In genomic region chr11:78114676-78115366, GRCm38 (mm10) we compare ENCODE assay signal across 8 mouse cellular contexts. TPM values are rescaled to one million over a fixed set of nuclear protein-coding genes. Genes with fewer than 3 reads are reported as not detected.
A peak's percentile ranks its signal among the peaks of the same experiment; 100 is the strongest.
DNase-seq lines count a peak whose midpoint lies in the region; ATAC-seq and TF ChIP-seq lines count a peak whose summit lies in the region.

No protein-coding gene starts in this region.

- H3K9ac ChIP-seq in lung, embryonic 14.5 days, result peak overlapping the region; percentile 73
- peak overlapping the region; percentile 69 for H3K9ac ChIP-seq in embryonic facial prominence, embryonic 12.5 days
- H3K9ac ChIP-seq in limb, embryonic 12.5 days (replicated peaks), result peak overlapping the region; percentile 84

- DNase-seq in lung, embryonic 14.5 days, result no peak
- no peak for DNase-seq in lung, postnatal 10 days
- DNase-seq in left cerebral cortex, adult 8-10 months (ENCODE audit: low spot score in 2 of 2), result no peak
- DNase-seq in thymus, adult 18-20 months, result no peak

- no peaks in the 10 kb centered on the region for H3K27me3 ChIP-seq in lung, embryonic 14.5 days (ENCODE audit: insufficient read depth, low read length)
- H3K27me3 ChIP-seq in embryonic facial prominence, embryonic 12.5 days, result no peaks in the 10 kb centered on the region
- H3K27me3 ChIP-seq in limb, embryonic 12.5 days, result no peaks in the 10 kb centered on the region

- H3K9me3 ChIP-seq in lung, embryonic 14.5 days (ENCODE audit: low read depth, low read length), result no peaks in the 10 kb centered on the region
- H3K9me3 ChIP-seq in embryonic facial prominence, embryonic 12.5 days, result no peaks in the 10 kb centered on the region
- no peaks in the 10 kb centered on the region for H3K9me3 ChIP-seq in limb, embryonic 12.5 days

- H3K36me3 ChIP-seq in lung, embryonic 14.5 days (ENCODE audit: insufficient read depth), result no peaks in the 10 kb centered on the region
- no peaks in the 10 kb centered on the region for H3K36me3 ChIP-seq in embryonic facial prominence, embryonic 12.5 days
- no peaks in the 10 kb centered on the region for H3K36me3 ChIP-seq in limb, embryonic 12.5 days

- peak overlapping the region; percentile 82 for H3K27ac ChIP-seq in lung, embryonic 14.5 days (ENCODE audit: low read depth)
- H3K27ac ChIP-seq in embryonic facial prominence, embryonic 12.5 days, result peak overlapping the region; percentile 87
- peak overlapping the region; percentile 88 for H3K27ac ChIP-seq in limb, embryonic 12.5 days
- H3K27ac ChIP-seq in olfactory bulb, adult 2 months (ENCODE audit: insufficient read depth, low read depth, low read length), result peak overlapping the region; percentile 87

- peaks cover 2% of the 10 kb centered on the region; the same call in 1 of the 2 replicates for H3K4me1 ChIP-seq in lung, embryonic 14.5 days (ENCODE audit: insufficient read depth)
- H3K4me1 ChIP-seq in embryonic facial prominence, embryonic 12.5 days, result peaks cover 18% of the 10 kb centered on the region
- peaks cover 19% of the 10 kb centered on the region for H3K4me1 ChIP-seq in limb, embryonic 12.5 days (replicated peaks)
- peaks cover 10% of the 10 kb centered on the region for H3K4me1 ChIP-seq in olfactory bulb, adult 2 months (ENCODE audit: control insufficient read depth, insufficient read depth, low read length)

- H3K4me3 ChIP-seq in lung, embryonic 14.5 days (ENCODE audit: low read depth, low read length), result peak overlapping the region; percentile 69
- peak overlapping the region; percentile 75 for H3K4me3 ChIP-seq in embryonic facial prominence, embryonic 12.5 days
- peak overlapping the region; percentile 75 for H3K4me3 ChIP-seq in limb, embryonic 12.5 days (replicated peaks)
- H3K4me3 ChIP-seq in olfactory bulb, adult 2 months (ENCODE audit: insufficient read depth, low read depth, low read length), result peak overlapping the region; percentile 97

- 5% methylated on average over 19 of the region's 19 CpGs for WGBS in lung, embryonic 14.5 days
- 7% methylated on average over 19 of the region's 19 CpGs for WGBS in embryonic facial prominence, embryonic 12.5 days
- WGBS in limb, embryonic 12.5 days, result 10% methylated on average over 19 of the region's 19 CpGs
- 11% methylated on average over 19 of the region's 19 CpGs for WGBS in olfactory bulb, adult 2 months

- no peak for ATAC-seq in lung, embryonic 14.5 days (ENCODE audit: insufficient read depth)
- no peak for ATAC-seq in embryonic facial prominence, embryonic 12.5 days (ENCODE audit: insufficient number of reproducible peaks, insufficient read depth, low FRiP score, low TSS enrichment)
- no peak for ATAC-seq in limb, embryonic 12.5 days (ENCODE audit: insufficient number of reproducible peaks, insufficient read depth, low FRiP score, low TSS enrichment, low read depth)
- ATAC-seq in frontal cortex, adult (ENCODE audit: low TSS enrichment), result no peak

- TF ChIP-seq POLR2A in olfactory bulb, adult 2 months (IDR thresholded peaks at IDR 0.05; ENCODE audit: insufficient read depth, low read depth, low read length), result 0 out of 2 replicates have a peak, but pooled peaks have one; percentile 39

- TF ChIP-seq CTCF in lung, embryonic 14.5 days (IDR thresholded peaks at IDR 0.05; ENCODE audit: low read depth), result no peak
- TF ChIP-seq CTCF in olfactory bulb, adult 2 months (IDR thresholded peaks at IDR 0.05; ENCODE audit: insufficient read depth, low read depth, low read length), result no peak

- peak overlapping the region; percentile 66 for H3K4me2 ChIP-seq in lung, embryonic 14.5 days
- H3K4me2 ChIP-seq in embryonic facial prominence, embryonic 12.5 days (replicated peaks), result peak overlapping the region; percentile 67
- H3K4me2 ChIP-seq in limb, embryonic 12.5 days, result peak overlapping the region; percentile 76

RNA-seq across cellular contexts. Expression of gene Fam222b, which starts 20.4 kb away (rescaled TPM):
- polyA plus RNA-seq in lung, embryonic 14.5 days (2014; fragmentation: Nextera tagmentation; extraction: Ambion mirVana), result 17.8 and 17.9 TPM in 2 replicates
- 15.1 and 15.7 TPM in 2 replicates for polyA plus RNA-seq in embryonic facial prominence, embryonic 12.5 days (2016; fragmentation: Nextera tagmentation; extraction: Ambion mirVana)
- 12.7 and 14.5 TPM in 2 replicates for polyA plus RNA-seq in limb, embryonic 12.5 days (2016; fragmentation: Nextera tagmentation; extraction: Ambion mirVana)
- not detected in 2 replicates for polyA plus RNA-seq in olfactory bulb, adult 2 months (2012; ENCODE audit: insufficient read depth, insufficient read length, low replicate concordance, missing spikeins)
- 10 to 100 TPM; 24.6 to 27.7 (median 26.9) TPM for total RNA-seq in left cerebral cortex, adult 8-10 months (2022)

RNA-seq across cellular contexts. Expression of gene Eral1, which starts 34.6 kb away (rescaled TPM):
- polyA plus RNA-seq in lung, embryonic 14.5 days (2014; fragmentation: Nextera tagmentation; extraction: Ambion mirVana), result 37.5 and 38.5 TPM in 2 replicates
- polyA plus RNA-seq in embryonic facial prominence, embryonic 12.5 days (2016; fragmentation: Nextera tagmentation; extraction: Ambion mirVana), result 33.7 and 35.9 TPM in 2 replicates
- polyA plus RNA-seq in limb, embryonic 12.5 days (2016; fragmentation: Nextera tagmentation; extraction: Ambion mirVana), result 39.2 and 41.0 TPM in 2 replicates
- polyA plus RNA-seq in olfactory bulb, adult 2 months (2012; ENCODE audit: insufficient read depth, insufficient read length, low replicate concordance, missing spikeins), result not detected in 2 replicates
- total RNA-seq in left cerebral cortex, adult 8-10 months (2022), result 10 to 100 TPM; 17.3 to 20.1 (median 17.7) TPM

RNA-seq across cellular contexts. Expression of gene Traf4, which starts 50.6 kb away (rescaled TPM):
- 73.8 and 75.6 TPM in 2 replicates for polyA plus RNA-seq in lung, embryonic 14.5 days (2014; fragmentation: Nextera tagmentation; extraction: Ambion mirVana)
- polyA plus RNA-seq in embryonic facial prominence, embryonic 12.5 days (2016; fragmentation: Nextera tagmentation; extraction: Ambion mirVana), result 119 and 122 TPM in 2 replicates
- polyA plus RNA-seq in limb, embryonic 12.5 days (2016; fragmentation: Nextera tagmentation; extraction: Ambion mirVana), result 115 and 128 TPM in 2 replicates
- not detected in 2 replicates for polyA plus RNA-seq in olfactory bulb, adult 2 months (2012; ENCODE audit: insufficient read depth, insufficient read length, low replicate concordance, missing spikeins)
- 1 to 10 TPM; 5.9 to 9.4 (median 9.0) TPM for total RNA-seq in left cerebral cortex, adult 8-10 months (2022)
